Mouse (Mus musculus) ES-E14 (cell line): Measurements from ENCODE around the gene Dppa1. TPM values are rescaled to one million over a fixed set of nuclear protein-coding genes. Genes with fewer than 3 reads are reported as not detected.

Experiments used
- DNase-seq: peaks from one replicate; pipeline ENCODE4 v3.0.0-alpha.2; 2013; ENCODE audit warnings: low read depth, low spot score
- H3K27ac ChIP-seq: 2 replicates; pipeline ENCODE4 v1.5.1; 2012; ENCODE audit warnings: low read depth, mild to moderate bottlenecking, low read length, moderate library complexity, mixed read lengths; ENCODE audit not compliant: poor library complexity, insufficient read depth, severe bottlenecking
- H3K36me3 ChIP-seq: 2 replicates; pipeline ENCODE4 v1.6.1; 2012; ENCODE audit warnings: mild to moderate bottlenecking, low read length, moderate library complexity, mixed read lengths; ENCODE audit not compliant: control insufficient read depth, poor library complexity, insufficient read depth, severe bottlenecking
- H3K4me1 ChIP-seq, 2 experiments: fragments of 150-350 bp in 1 of 2; sonication (generic) in 1 of 2; 2 replicates each; pipeline ENCODE4 v1.6.1; 2012; ENCODE audit warnings: low read length in 2 of 2, mild to moderate bottlenecking in 1 of 2, mixed read lengths in 1 of 2; ENCODE audit not compliant: control insufficient read depth in 2 of 2, insufficient read depth in 2 of 2, poor library complexity in 1 of 2
- H3K4me3 ChIP-seq, 2 experiments: fragments of 150-350 bp in 1 of 2; sonication (generic) in 1 of 2; 2 replicates each; pipeline ENCODE4 v1.5.1; 2012; ENCODE audit warnings: low read length in 2 of 2, low read depth in 1 of 2, mild to moderate bottlenecking in 1 of 2, mixed read lengths in 1 of 2; ENCODE audit not compliant: insufficient read depth in 1 of 2, poor library complexity in 1 of 2, severe bottlenecking in 1 of 2
- H3K9ac ChIP-seq: 2 replicates; pipeline ENCODE4 v1.6.1; 2012; ENCODE audit warnings: low read depth, mild to moderate bottlenecking, low read length, mixed read lengths; ENCODE audit not compliant: poor library complexity, insufficient read depth, severe bottlenecking
- H3K9me3 ChIP-seq: fragments of 150-350 bp; sonication (generic); 2 replicates; pipeline ENCODE4 v1.6.1; 2012; ENCODE audit warnings: low read depth, mild to moderate bottlenecking, low read length; ENCODE audit not compliant: control insufficient read depth, insufficient read depth
- CHD2 ChIP-seq: IDR thresholded peaks from 2 replicates; pipeline ENCODE4 v1.6.1; 2014; ENCODE audit warnings: mild to moderate bottlenecking, low read depth, low read length, inconsistent platforms
- HCFC1 ChIP-seq: IDR thresholded peaks from 2 replicates; pipeline ENCODE4 v1.6.1; 2012; ENCODE audit warnings: low read length, inconsistent platforms, borderline replicate concordance; ENCODE audit not compliant: insufficient read depth
- MAFK ChIP-seq: IDR thresholded peaks from 2 replicates; pipeline ENCODE4 v1.6.1; 2014; ENCODE audit warnings: mild to moderate bottlenecking, low read depth, low read length, inconsistent platforms; ENCODE audit not compliant: insufficient read depth
- ZC3H11A ChIP-seq: IDR thresholded peaks from 2 replicates; pipeline ENCODE4 v1.6.1; 2012; ENCODE audit warnings: low read depth, mild to moderate bottlenecking, inconsistent platforms, low read length, borderline replicate concordance
- ZNF384 ChIP-seq: IDR thresholded peaks from 2 replicates; pipeline ENCODE4 v1.6.1; 2012; ENCODE audit warnings: low read depth, low read length, inconsistent platforms
- in situ Hi-C, 2 experiments: fragments of 600-800 bp; cut with MboI; formaldehyde crosslinking; loops; one replicate each; pipeline ENCODE4 v1.15.1; 2025; ENCODE audit warnings: low sequenced_read_pairs in 2 of 2, inconsistent platforms in 1 of 2; ENCODE audit not compliant: unreplicated experiment in 2 of 2
- total RNA-seq: library from RNA; depleted of rRNA; stranded (reverse); fragments of 300-350 nt; gene quantifications from 2 replicates; pipeline ENCODE4 v1.2.3, GENCODE M21; 2012

The Dppa1 gene
- total RNA-seq, 1 experiment: 1.4 TPM

DNA sequence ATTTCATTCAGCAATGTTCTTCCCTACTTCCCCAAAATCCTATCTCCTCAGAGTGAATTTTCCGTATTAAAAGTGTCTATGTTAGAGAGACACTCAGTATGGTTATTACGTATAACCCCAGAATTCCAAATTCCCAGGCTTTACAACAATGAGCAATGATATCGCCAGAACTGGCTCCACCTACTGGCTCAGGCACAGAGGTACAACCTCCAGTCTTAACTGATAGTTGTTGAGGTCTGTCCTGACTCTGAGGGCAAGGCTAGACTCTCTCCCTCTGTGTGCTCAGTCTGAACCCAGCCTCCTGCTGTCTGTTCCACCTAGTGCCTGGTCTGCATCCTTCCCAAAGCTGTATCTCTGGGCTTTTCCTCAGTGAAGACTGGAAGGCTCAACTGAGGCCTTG, 2.6 kb upstream of the Dppa1 start:
- H3K27ac ChIP-seq: no peak overlapping the region
- no peak for DNase-seq
- no peaks in the 10 kb centered on the region for H3K4me1 ChIP-seq
- TF ChIP-seq CHD2: no peak
- TF ChIP-seq ZC3H11A: no peak
- no peak for TF ChIP-seq MAFK
- TF ChIP-seq HCFC1: no peak
- no peak for TF ChIP-seq ZNF384
- no peak overlapping the region for H3K4me3 ChIP-seq
- in situ Hi-C loops: no loop called here
- H3K9me3 ChIP-seq: no peaks in the 10 kb centered on the region
- H3K9ac ChIP-seq: no peak overlapping the region
- H3K36me3 ChIP-seq: no peaks in the 10 kb centered on the region

DNA sequence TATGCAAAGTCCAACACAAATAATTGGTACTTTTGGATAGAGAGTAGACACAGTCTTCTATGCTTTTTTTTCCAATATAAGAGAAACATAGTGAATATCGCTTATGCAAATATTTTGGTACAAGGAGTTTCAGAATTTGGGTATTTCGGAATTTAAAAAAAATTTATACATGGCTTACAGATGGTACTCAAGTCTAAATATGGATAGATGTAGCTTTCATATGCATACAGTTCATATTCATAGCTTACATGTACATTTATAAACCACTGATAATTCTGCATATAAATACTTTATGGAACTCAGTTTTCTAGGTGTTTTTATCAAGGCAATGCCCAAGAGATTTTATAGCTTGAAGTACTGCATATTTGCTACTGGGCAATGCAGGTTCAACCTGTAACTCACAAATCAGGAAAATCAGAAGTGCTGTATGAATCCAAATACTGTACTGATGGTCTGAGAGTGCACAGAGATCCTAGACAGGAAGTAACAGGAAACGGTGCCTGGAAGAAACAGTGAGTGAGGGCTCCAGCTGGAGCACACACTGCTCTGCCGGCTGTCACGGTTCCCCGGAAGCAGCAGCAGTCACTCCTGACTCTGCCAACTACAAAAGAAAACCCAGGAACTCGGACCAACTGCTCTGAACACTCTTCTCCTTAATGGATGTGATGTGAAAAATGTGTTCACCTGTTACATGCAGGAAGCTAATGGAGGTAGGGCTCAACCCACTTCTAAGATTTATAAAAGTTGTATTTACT, 8.5 kb downstream of the Dppa1 start:
- no peak overlapping the region for H3K4me3 ChIP-seq
- in situ Hi-C loops: no loop called here
- DNase-seq: no peak
- no peak for TF ChIP-seq MAFK
- no peaks in the 10 kb centered on the region for H3K36me3 ChIP-seq
- no peaks in the 10 kb centered on the region for H3K9me3 ChIP-seq
- no peak overlapping the region for H3K27ac ChIP-seq
- no peak overlapping the region for H3K9ac ChIP-seq
- no peaks in the 10 kb centered on the region for H3K4me1 ChIP-seq

DNA sequence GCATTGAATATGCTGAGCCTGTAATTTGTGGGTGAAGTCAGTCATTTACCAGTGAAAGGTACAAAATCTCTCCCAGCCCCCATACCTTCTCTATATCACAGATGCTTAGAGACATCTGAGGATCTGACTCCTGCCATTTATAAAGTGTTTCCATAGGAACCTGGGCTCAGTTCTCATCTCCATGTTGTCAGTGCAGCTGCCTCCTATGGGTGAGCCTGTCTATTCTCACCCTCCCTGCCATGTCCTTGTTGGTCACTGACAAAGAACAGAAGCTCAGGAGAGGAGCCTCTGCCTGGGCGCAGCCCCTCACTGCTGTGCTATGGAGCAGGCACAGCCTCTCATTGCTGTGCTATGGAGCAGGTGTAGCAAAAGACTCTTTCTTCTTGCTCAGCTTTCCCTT, 9.1 kb downstream of the Dppa1 start:
- no peak overlapping the region for H3K27ac ChIP-seq
- no peaks in the 10 kb centered on the region for H3K9me3 ChIP-seq
- no peak overlapping the region for H3K4me3 ChIP-seq
- TF ChIP-seq ZNF384: no peak
- no peak for TF ChIP-seq HCFC1
- no peak for TF ChIP-seq ZC3H11A
- no peak for TF ChIP-seq MAFK
- H3K9ac ChIP-seq: no peak overlapping the region
- H3K4me1 ChIP-seq: no peaks in the 10 kb centered on the region
- no peak for DNase-seq
- H3K36me3 ChIP-seq: no peaks in the 10 kb centered on the region
- in situ Hi-C loops: no loop called here

GRCm38 (mm10) chr11:46592416-46592815, 36.6 kb downstream of the Dppa1 start:
- H3K4me1 ChIP-seq: no peaks in the 10 kb centered on the region
- in situ Hi-C loops: no loop called here
- DNase-seq: no peak
- no peaks in the 10 kb centered on the region for H3K9me3 ChIP-seq
- H3K4me3 ChIP-seq: no peak overlapping the region
- TF ChIP-seq MAFK (no peak), ZNF384 (no peak), HCFC1 (no peak), CHD2 (no peak), ZC3H11A (no peak)
- H3K9ac ChIP-seq: no peak overlapping the region
- H3K27ac ChIP-seq: no peak overlapping the region
- no peaks in the 10 kb centered on the region for H3K36me3 ChIP-seq

GRCm38 (mm10) chr11:46582741-46583140, 46.3 kb downstream of the Dppa1 start:
- DNase-seq: no peak
- TF ChIP-seq CHD2 (no peak), MAFK (no peak), ZC3H11A (no peak), HCFC1 (no peak), ZNF384 (no peak)
- H3K9ac ChIP-seq: no peak overlapping the region
- H3K36me3 ChIP-seq: no peaks in the 10 kb centered on the region
- no peaks in the 10 kb centered on the region for H3K4me1 ChIP-seq
- in situ Hi-C loops: no loop called here
- no peak overlapping the region for H3K27ac ChIP-seq
- H3K9me3 ChIP-seq: no peaks in the 10 kb centered on the region
- no peak overlapping the region for H3K4me3 ChIP-seq
